Mouse (Mus musculus) activated CD4-positive, CD25-positive, alpha-beta regulatory T cell (primary cell): Measurements from ENCODE around the gene Arf3. TPM values are rescaled to one million over a fixed set of nuclear protein-coding genes. Genes with fewer than 3 reads are reported as not detected.

Experiments used
- polyA plus RNA-seq, 2 experiments: library from polyadenylated mRNA; unstranded; fragments of 100-300 nt; shearing (Covaris generic); gene quantifications; one replicate each; pipeline ENCODE4 v1.2.1; 2017

The Arf3 gene
- 100 to 1,000 TPM; 104 to 127 TPM for polyA plus RNA-seq

GRCm38 (mm10) chr15:98762670-98763529 is at the start of gene Arf3:
Gene Arf3 (minus strand): TSS chr15:98763214.

GRCm38 (mm10) chr15:98809390-98809789 is 46.4 kb upstream of the Arf3 start, which contains the start of gene Ddn:
Gene Ddn (minus strand): TSS chr15:98809490.

GRCm38 (mm10) chr15:98789661-98790535 is 26.9 kb upstream of the Arf3 start, which contains the start of gene Wnt1:
Gene Wnt1 (plus strand): TSS chr15:98789857.

GRCm38 (mm10) chr15:98777762-98778161 is 14.7 kb upstream of the Arf3 start, which contains the start of gene Wnt10b:
Gene Wnt10b (minus strand): TSS chr15:98778150.

GRCm38 (mm10) chr15:98727443-98728321 is 35.3 kb downstream of the Arf3 start, which contains the start of gene Fkbp11:
Gene Fkbp11 (minus strand): TSS chr15:98728198.

GRCm38 (mm10) chr15:98707766-98708372 is 55.1 kb downstream of the Arf3 start, which contains the start of gene Ccdc65:
Gene Ccdc65 (plus strand): TSS chr15:98708207.

Other genes with a start within 250 kb of the Arf3 start
- gene Kansl2, start 228.9 kb downstream of the Arf3 start, polyA plus RNA-seq = 10 to 100 TPM; 70.4 to 98.0 TPM
- gene Ccnt1, start 192.3 kb downstream of the Arf3 start, polyA plus RNA-seq = 10 to 100 TPM; 54.4 to 55.0 TPM
- gene 4930415O20Rik, start 192.2 kb downstream of the Arf3 start, polyA plus RNA-seq = not detected
- 1 to 10 TPM; 2.2 to 7.4 TPM for gene Adcy6, start 153.1 kb downstream of the Arf3 start, polyA plus RNA-seq
- gene Cacnb3, start 132.4 kb downstream of the Arf3 start, polyA plus RNA-seq = 1 to 10 TPM in 1 of 2 experiments, under 1 TPM in 1; 0.43 to 5.3 TPM
- gene Ddx23, start 100.3 kb downstream of the Arf3 start, polyA plus RNA-seq = 10 to 100 TPM; 18.5 to 20.7 TPM
- gene Rnd1, start 85.8 kb downstream of the Arf3 start, polyA plus RNA-seq = 1 to 10 TPM in 1 of 2 experiments, under 1 TPM in 1; 0.31 to 1.2 TPM
- gene Ccdc65, start 55.0 kb downstream of the Arf3 start, polyA plus RNA-seq = under 1 TPM in 1 of 2 experiments, not detected in 1; 0.09 TPM
- gene Fkbp11, start 35.0 kb downstream of the Arf3 start, polyA plus RNA-seq = 1 to 10 TPM in 1 of 2 experiments, under 1 TPM in 1; 0.86 to 2.3 TPM
- gene Wnt10b, start 14.9 kb upstream of the Arf3 start, polyA plus RNA-seq = under 1 TPM; 0.26 to 0.27 TPM
- under 1 TPM in 1 of 2 experiments, not detected in 1; 0.10 TPM for gene Wnt1, start 26.6 kb upstream of the Arf3 start, polyA plus RNA-seq
- gene Ddn, start 46.3 kb upstream of the Arf3 start, polyA plus RNA-seq = not detected
- 100 to 1,000 TPM; 113 to 114 TPM for gene Prkag1, start 68.3 kb upstream of the Arf3 start, polyA plus RNA-seq
- 10 to 100 TPM; 22.6 to 25.2 TPM for gene Kmt2d, start 108.0 kb upstream of the Arf3 start, polyA plus RNA-seq
- 10 to 100 TPM; 10.6 to 13.1 TPM for gene Rhebl1, start 131.3 kb upstream of the Arf3 start, polyA plus RNA-seq
- under 1 TPM; 0.05 to 0.32 TPM for gene Dhh, start 135.3 kb upstream of the Arf3 start, polyA plus RNA-seq
- 10 to 100 TPM; 60.9 to 68.1 TPM for gene Lmbr1l, start 155.0 kb upstream of the Arf3 start, polyA plus RNA-seq
- gene Tuba1b, start 171.4 kb upstream of the Arf3 start, polyA plus RNA-seq = 100 to 1,000 TPM; 391 to 489 TPM
- gene Gm49450, start 190.3 kb upstream of the Arf3 start, polyA plus RNA-seq = not detected
- 100 to 1,000 TPM; 132 to 197 TPM for gene Tuba1a, start 190.5 kb upstream of the Arf3 start, polyA plus RNA-seq